Mouse (Mus musculus): Measurements from ENCODE around the gene Pygm. TPM values are rescaled to one million over a fixed set of nuclear protein-coding genes. Genes with fewer than 3 reads are reported as not detected.

The Pygm gene
- polyA plus RNA-seq (2016; fragmentation: Nextera tagmentation; extraction: Ambion mirVana) = 3.5 and 6.0 TPM in 2 replicates

DNA sequence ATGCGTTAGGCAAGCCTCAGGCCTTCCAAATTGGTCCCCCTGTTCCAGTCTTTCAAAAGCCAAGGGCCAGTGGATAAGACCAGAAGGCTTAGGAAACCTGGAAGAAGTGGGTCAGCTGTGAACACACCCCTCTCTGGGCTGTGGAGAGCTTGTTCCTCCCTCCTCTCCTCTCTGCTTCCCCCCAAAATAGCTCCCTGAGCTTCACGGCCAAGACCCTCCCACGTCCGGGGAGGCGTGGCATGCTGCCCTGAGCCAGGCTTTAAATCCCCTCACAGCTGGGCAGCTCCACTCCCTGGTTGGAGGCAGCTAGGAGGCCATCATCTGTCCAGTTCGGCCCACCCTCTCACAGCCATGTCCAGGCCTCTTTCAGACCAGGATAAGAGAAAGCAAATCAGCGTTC is at the start of gene Pygm:
Pygm (plus strand) TSS at position 272 of the 400 bp plus-strand sequence.
- Histone ChIP-seq H3K27me3 (no peaks in the 10 kb centered on the region), H3K4me2 (replicated peaks) (no peak within 1 kb of the TSS), H3K36me3 (peaks cover 2% of the 10 kb centered on the region; the same call in 1 of the 2 replicates), H3K4me3 (no peak within 1 kb of the TSS), H3K9me3 (no peaks in the 10 kb centered on the region), H3K27ac (no peak within 1 kb of the TSS; the same call in 1 of the 2 replicates), H3K9ac (no peak within 1 kb of the TSS), H3K4me1 (peaks cover 15% of the 10 kb centered on the region)
- ATAC-seq (ENCODE audit: insufficient number of reproducible peaks, insufficient read depth, low FRiP score, low TSS enrichment) = no peak
- 21% methylated on average over 7 of the region's 7 CpGs for WGBS

DNA sequence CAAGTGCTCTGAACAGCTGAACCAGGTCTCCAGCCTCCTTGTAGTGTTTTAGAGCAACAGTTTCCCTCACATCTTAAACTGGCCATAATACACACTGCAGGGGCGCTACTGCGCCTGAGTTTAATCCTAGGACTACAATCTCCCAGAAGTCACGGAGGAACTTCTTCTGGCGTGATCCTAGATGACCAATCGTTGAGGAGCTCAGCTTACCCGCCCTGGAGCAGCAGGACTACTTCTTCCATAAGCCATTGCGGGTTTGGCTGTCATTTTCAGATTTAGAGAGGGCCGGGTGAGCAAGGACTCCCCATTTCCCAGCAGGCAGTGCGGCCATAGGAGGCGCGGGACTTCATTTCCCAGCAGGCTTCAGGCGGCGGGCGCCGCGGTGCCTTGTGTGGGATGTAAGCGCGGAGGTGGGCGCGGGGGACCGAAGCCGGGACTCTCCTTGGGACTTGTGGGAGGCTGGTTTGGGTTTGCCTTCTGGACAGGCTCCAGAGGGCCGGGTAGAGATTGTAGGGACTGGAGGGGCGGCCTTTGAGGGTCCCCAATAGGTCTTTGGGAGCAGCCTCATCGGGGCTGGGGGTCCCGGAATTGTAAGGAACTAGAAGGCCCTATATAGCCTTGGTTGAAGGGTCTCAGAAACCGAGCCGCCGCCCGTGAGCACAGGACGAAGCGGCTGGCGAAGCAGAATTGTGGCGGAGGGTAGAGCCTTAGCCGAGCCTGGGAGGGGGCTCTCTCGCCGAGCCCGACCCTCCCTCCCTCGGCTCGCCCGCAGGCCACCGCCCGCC is 49.3 kb upstream of the Pygm start, which contains the start of gene Men1:
Men1 (plus strand) TSS at position 307 of the 785 bp plus-strand sequence.
- no peaks in the 10 kb centered on the region for H3K9me3 ChIP-seq
- H3K4me3 ChIP-seq = peak within 1 kb of the TSS; percentile 75
- under 1% methylated on average over 43 of the region's 43 CpGs for WGBS
- peaks cover 19% of the 10 kb centered on the region for H3K4me1 ChIP-seq
- peak within 1 kb of the TSS; percentile 94 for H3K4me2 ChIP-seq (replicated peaks)
- H3K27ac ChIP-seq = peak within 1 kb of the TSS; percentile 86
- H3K27me3 ChIP-seq = no peaks in the 10 kb centered on the region
- H3K36me3 ChIP-seq = peaks cover 30% of the 10 kb centered on the region
- ATAC-seq (ENCODE audit: insufficient number of reproducible peaks, insufficient read depth, low FRiP score, low TSS enrichment) = peak; percentile 90
- peak within 1 kb of the TSS; percentile 86 for H3K9ac ChIP-seq

DNA sequence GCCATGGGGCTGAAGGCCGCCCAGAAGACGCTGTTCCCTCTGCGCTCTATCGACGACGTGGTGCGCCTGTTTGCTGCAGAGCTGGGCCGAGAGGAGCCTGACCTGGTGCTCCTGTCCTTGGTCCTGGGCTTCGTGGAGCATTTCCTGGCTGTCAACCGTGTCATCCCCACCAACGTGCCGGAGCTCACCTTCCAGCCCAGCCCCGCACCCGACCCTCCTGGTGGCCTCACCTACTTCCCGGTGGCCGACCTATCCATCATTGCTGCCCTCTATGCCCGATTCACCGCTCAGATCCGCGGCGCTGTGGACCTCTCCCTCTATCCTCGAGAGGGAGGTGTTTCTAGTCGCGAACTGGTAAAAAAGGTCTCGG is 48.8 kb upstream of the Pygm start:
- under 1% methylated on average over 25 of the region's 25 CpGs for WGBS
- Histone ChIP-seq H3K4me1 (peaks cover 24% of the 10 kb centered on the region), H3K27ac (peak overlapping the region; percentile 71), H3K27me3 (no peaks in the 10 kb centered on the region), H3K4me2 (replicated peaks) (peak overlapping the region; percentile 94), H3K36me3 (peaks cover 35% of the 10 kb centered on the region), H3K9me3 (no peaks in the 10 kb centered on the region), H3K4me3 (peak overlapping the region; percentile 75), H3K9ac (peak overlapping the region; percentile 86)
- ATAC-seq (ENCODE audit: insufficient number of reproducible peaks, insufficient read depth, low FRiP score, low TSS enrichment) = no peak

DNA sequence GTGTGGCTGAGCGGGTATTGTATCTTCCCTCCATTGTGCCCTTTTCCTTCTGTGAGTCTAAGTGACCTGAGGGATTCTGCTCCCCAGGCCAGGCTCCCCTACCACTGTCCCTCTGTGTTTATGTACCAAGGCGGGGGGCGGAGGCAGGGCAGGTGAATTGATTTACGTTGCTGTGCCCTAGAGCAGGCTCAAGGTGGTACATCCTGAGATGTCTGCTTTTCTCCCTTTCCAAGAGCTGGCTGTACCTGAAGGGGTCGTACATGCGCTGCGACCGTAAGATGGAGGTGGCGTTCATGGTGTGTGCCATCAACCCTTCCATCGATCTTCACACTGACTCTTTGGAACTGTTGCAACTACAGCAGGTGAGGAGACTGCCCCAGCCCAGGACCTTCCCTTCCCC is 47.3 kb upstream of the Pygm start:
- Histone ChIP-seq H3K4me1 (peaks cover 26% of the 10 kb centered on the region), H3K4me3 (peak overlapping the region; percentile 75; the same call in 1 of the 2 replicates), H3K36me3 (peaks cover 35% of the 10 kb centered on the region), H3K4me2 (replicated peaks) (peak overlapping the region; percentile 94), H3K27ac (no peak overlapping the region), H3K27me3 (no peaks in the 10 kb centered on the region), H3K9me3 (no peaks in the 10 kb centered on the region), H3K9ac (no peak overlapping the region)
- 92% methylated on average over 10 of the region's 10 CpGs for WGBS
- no peak for ATAC-seq (ENCODE audit: insufficient number of reproducible peaks, insufficient read depth, low FRiP score, low TSS enrichment)

DNA sequence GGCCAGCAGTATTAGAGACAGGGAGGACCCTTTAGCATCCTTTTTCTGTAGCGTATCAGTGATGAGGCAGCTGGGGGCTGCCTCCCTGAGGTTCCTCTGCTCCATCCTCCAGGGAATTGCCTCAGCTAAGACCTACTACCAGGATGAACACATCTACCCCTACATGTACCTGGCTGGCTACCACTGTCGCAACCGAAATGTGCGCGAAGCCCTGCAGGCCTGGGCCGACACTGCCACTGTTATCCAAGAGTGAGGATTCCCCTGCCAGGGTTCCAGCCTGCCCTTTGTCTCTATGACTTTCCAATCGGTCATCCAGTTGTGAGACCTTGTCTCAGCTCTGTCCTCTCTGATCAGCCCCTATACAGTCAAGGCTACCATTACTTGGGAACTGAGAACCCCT is 46.0 kb upstream of the Pygm start:
- Histone ChIP-seq H3K27ac (no peak overlapping the region), H3K4me1 (peaks cover 26% of the 10 kb centered on the region), H3K27me3 (no peaks in the 10 kb centered on the region), H3K9me3 (no peaks in the 10 kb centered on the region), H3K9ac (no peak overlapping the region), H3K36me3 (peaks cover 35% of the 10 kb centered on the region), H3K4me3 (no peak overlapping the region), H3K4me2 (replicated peaks) (no peak overlapping the region)
- no peak for ATAC-seq (ENCODE audit: insufficient number of reproducible peaks, insufficient read depth, low FRiP score, low TSS enrichment)
- 93% methylated on average over 7 of the region's 7 CpGs for WGBS

DNA sequence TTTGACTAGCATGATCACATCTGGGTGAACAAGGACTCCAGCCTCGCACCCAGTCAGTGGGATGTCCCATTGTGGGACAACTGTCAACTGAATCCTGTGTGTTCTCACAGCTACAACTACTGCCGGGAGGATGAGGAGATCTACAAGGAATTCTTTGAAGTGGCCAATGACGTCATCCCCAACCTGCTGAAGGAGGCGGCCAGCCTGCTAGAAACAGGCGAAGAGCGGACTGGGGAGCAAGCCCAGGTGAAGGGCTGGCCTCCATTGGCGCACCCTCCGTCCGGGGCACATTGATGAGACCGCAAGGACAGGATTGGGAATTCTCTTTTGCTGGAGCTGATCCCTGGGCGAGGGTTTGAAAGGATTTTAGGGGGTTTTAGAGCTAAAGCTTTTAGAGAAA is 45.5 kb upstream of the Pygm start:
- Histone ChIP-seq H3K4me1 (peaks cover 26% of the 10 kb centered on the region), H3K4me2 (replicated peaks) (no peak overlapping the region), H3K36me3 (peaks cover 36% of the 10 kb centered on the region), H3K27me3 (no peaks in the 10 kb centered on the region), H3K9me3 (no peaks in the 10 kb centered on the region), H3K4me3 (no peak overlapping the region), H3K27ac (no peak overlapping the region), H3K9ac (no peak overlapping the region)
- ATAC-seq (ENCODE audit: insufficient number of reproducible peaks, insufficient read depth, low FRiP score, low TSS enrichment) = no peak
- WGBS = 89% methylated on average over 11 of the region's 11 CpGs

DNA sequence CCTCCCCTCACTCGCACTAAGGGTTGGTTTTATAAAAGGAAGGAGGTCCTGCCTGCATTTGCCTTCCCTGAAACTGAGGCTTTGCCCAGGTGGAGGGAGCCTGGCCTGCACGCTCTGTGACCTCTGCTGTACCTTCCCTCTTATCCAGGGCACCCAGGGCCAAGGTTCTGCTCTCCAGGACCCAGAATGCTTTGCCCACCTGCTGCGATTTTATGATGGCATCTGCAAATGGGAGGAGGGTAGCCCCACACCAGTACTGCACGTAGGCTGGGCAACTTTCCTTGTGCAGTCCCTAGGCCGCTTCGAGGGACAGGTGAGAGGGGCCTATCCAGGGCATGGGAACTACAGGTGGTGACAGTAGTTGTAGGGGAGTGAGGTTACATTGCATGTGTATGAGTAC is 45.0 kb upstream of the Pygm start:
- H3K4me3 ChIP-seq = no peak overlapping the region; the same call in 1 of the 2 replicates
- H3K9ac ChIP-seq = no peak overlapping the region
- H3K36me3 ChIP-seq = peaks cover 41% of the 10 kb centered on the region
- 91% methylated on average over 6 of the region's 6 CpGs for WGBS
- H3K4me1 ChIP-seq = peaks cover 24% of the 10 kb centered on the region
- no peak overlapping the region for H3K4me2 ChIP-seq (replicated peaks)
- no peak for ATAC-seq (ENCODE audit: insufficient number of reproducible peaks, insufficient read depth, low FRiP score, low TSS enrichment)
- no peaks in the 10 kb centered on the region for H3K9me3 ChIP-seq
- H3K27me3 ChIP-seq = no peaks in the 10 kb centered on the region
- no peak overlapping the region for H3K27ac ChIP-seq

DNA sequence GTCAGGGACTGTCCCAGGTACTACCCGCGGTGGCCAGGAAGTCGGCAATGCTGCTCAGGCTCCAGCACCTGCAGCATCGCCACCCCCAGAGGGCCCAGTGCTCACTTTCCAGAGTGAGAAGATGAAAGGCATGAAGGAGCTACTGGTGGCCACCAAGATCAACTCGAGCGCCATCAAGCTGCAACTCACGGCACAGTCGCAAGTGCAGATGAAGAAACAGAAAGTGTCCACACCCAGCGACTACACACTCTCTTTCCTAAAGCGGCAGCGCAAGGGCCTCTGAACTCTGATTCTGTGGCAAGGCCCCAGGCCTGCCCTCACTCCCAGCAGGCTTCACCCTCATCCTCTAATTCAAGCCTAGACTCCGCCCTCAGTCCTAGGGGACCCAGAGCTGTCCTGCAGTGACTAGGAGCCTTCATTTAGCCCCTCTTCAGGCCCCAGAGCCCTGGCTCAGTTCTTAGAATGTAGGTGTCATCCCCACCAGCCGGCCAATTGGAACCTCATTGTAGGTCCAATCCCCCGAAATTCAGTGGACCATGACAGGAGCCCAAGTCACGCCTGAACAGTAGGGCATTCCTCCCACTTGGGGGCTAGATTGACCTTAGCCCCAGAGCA is 44.2 kb upstream of the Pygm start:
- Histone ChIP-seq H3K9me3 (no peaks in the 10 kb centered on the region), H3K9ac (no peak overlapping the region), H3K4me3 (no peak overlapping the region), H3K27me3 (no peaks in the 10 kb centered on the region), H3K36me3 (peaks cover 48% of the 10 kb centered on the region), H3K4me1 (peaks cover 21% of the 10 kb centered on the region), H3K27ac (no peak overlapping the region), H3K4me2 (replicated peaks) (no peak overlapping the region)
- 73% methylated on average over 15 of the region's 15 CpGs for WGBS
- no peak for ATAC-seq (ENCODE audit: insufficient number of reproducible peaks, insufficient read depth, low FRiP score, low TSS enrichment)

DNA sequence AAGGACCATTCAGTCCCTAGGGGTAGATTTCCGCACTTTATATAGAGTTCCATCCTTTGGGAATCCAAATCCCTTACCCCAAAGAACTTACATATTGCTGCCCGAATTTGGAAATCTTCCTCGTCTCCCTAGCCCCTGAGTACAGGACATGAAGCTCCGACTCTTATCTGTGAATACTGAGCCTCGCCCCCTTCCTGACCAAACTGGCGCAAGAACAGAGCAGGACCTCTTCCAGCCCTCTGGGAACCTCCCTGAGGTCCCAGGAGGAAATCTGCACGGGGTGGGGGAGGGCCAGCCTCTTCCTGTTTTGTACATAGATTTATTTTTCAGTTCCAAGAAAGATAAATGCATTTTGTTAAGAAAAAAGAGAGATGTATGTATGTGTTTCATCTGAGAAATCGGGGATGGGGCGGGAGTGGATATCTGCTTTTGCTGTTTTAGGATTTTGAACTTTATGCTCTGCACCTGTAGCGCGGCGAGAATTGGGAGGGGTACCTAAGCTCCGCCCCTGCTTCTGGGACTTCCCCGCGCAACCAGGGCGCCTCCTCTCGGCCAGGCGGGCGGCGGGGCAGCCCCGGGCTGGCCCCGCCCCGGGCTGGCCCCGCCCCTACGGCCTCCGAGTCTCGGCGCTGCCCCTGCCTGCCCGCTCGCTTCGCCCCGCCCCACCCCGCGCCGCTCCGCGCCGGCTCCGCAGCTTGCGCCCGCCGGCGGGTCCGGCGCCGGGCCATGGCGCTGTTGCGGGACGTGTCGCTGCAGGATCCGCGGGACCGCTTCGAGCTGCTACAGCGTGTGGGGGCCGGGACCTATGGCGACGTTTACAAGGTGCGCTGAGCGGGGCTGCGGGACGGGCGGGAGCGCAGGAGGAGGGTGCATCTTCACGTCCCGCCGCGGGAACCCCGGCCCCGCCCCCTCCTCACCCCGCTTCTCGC is 43.4 kb upstream of the Pygm start, which contains the start of gene Map4k2:
Map4k2 (plus strand) TSS at position 612 of the 929 bp plus-strand sequence.
- no peaks in the 10 kb centered on the region for H3K27me3 ChIP-seq
- H3K4me2 ChIP-seq (replicated peaks) = peak within 1 kb of the TSS; percentile 95
- peak within 1 kb of the TSS; percentile 78 for H3K9ac ChIP-seq
- ATAC-seq (ENCODE audit: insufficient number of reproducible peaks, insufficient read depth, low FRiP score, low TSS enrichment) = peak; percentile 52; the same call in 1 of the 2 replicates
- H3K27ac ChIP-seq = peak within 1 kb of the TSS; percentile 67
- no peaks in the 10 kb centered on the region for H3K9me3 ChIP-seq
- WGBS = 7% methylated on average over 71 of the region's 72 CpGs
- H3K36me3 ChIP-seq = peaks cover 55% of the 10 kb centered on the region
- H3K4me3 ChIP-seq = peak within 1 kb of the TSS; percentile 65
- H3K4me1 ChIP-seq = peaks cover 20% of the 10 kb centered on the region

DNA sequence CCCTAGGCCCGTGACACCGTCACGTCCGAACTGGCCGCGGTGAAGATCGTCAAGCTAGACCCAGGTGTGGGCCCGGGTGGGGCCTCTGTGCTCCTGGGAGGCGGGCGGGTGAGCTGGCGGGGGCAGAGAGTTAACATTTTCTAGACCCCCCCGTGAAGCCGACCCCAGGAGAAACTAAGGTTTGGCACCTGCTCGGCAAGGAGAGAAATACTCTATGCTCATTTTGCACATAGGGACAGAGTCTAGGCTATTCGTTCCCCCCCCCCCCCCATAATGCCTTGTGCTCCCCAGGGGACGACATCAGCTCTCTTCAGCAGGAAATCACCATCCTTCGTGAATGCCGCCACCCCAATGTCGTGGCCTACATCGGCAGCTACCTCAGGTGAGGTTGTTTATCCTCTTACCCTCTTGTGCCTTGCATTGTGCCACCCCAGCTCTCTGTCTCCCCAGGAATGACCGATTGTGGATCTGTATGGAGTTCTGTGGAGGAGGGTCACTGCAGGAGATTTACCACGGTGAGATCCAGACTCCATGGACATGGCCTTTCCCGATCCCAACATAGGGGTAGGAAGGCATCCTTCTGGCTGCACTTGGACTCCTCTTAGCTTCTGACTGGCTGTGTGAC is 42.6 kb upstream of the Pygm start:
- Histone ChIP-seq H3K4me1 (peaks cover 12% of the 10 kb centered on the region), H3K27ac (peak overlapping the region; percentile 67), H3K4me2 (replicated peaks) (peak overlapping the region; percentile 95), H3K4me3 (peak overlapping the region; percentile 65), H3K9ac (peak overlapping the region; percentile 78), H3K36me3 (peaks cover 63% of the 10 kb centered on the region), H3K9me3 (no peaks in the 10 kb centered on the region), H3K27me3 (no peaks in the 10 kb centered on the region)
- ATAC-seq (ENCODE audit: insufficient number of reproducible peaks, insufficient read depth, low FRiP score, low TSS enrichment) = no peak
- 9% methylated on average over 23 of the region's 23 CpGs for WGBS
